20 mouse cellular contexts compared by ENCODE assay signal in genomic region chr4:62557436-62557835, GRCm38 (mm10). TPM values are rescaled to one million over a fixed set of nuclear protein-coding genes. Genes with fewer than 3 reads are reported as not detected.
A peak's percentile ranks its signal among the peaks of the same experiment; 100 is the strongest.
DNase-seq lines count a peak whose midpoint lies in the region; ATAC-seq and TF ChIP-seq lines count a peak whose summit lies in the region.
"Had no signal": no experiment of that assay in that cellular context is flagged by ENCODE, and none has a peak within 500 bp of the region (broad histone marks: within the 10 kb centered on the region; RNA-seq: fewer than 3 reads in every experiment).

No protein-coding gene starts in this region.

- 49% methylated on average over 3 of the region's 3 CpGs for WGBS in heart, embryonic 12.5 days
- 41% methylated on average over 3 of the region's 3 CpGs for whole genome bisulfite sequencing in lung, postnatal 0 days
- WGBS in lung, adult 2 months = 39% methylated on average over 3 of the region's 3 CpGs

- TF ChIP-seq EP300 in lung, postnatal 0 days (IDR thresholded peaks at IDR 0.05) = no peak

- no peaks in the 10 kb centered on the region for H3K9me3 ChIP-seq in heart, embryonic 12.5 days (replicated peaks)
- H3K9me3 ChIP-seq in lung, postnatal 0 days (ENCODE audit: low read length) = no peaks in the 10 kb centered on the region
- H3K9me3 ChIP-seq: hindbrain, embryonic 12.5 days had no signal

- peak overlapping the region; percentile 68 for H3K27ac ChIP-seq in heart, embryonic 12.5 days (ENCODE audit: poor library complexity, severe bottlenecking)
- no peak overlapping the region for H3K27ac ChIP-seq in lung, postnatal 0 days (ENCODE audit: low read length)
- H3K27ac ChIP-seq: hindbrain, embryonic 12.5 days had no signal

- no peaks in the 10 kb centered on the region for H3K36me3 ChIP-seq in heart, embryonic 12.5 days
- H3K36me3 ChIP-seq in lung, postnatal 0 days (ENCODE audit: insufficient read depth, low read length) = no peaks in the 10 kb centered on the region
- H3K36me3 ChIP-seq: hindbrain, embryonic 12.5 days had no signal

- ATAC-seq in heart, embryonic 12.5 days (ENCODE audit: insufficient number of reproducible peaks, low FRiP score) = no peak
- ATAC-seq in lung, postnatal 0 days = no peak
- ATAC-seq: inflammation-experienced regulatory T-cells, adult 6 months; midbrain, embryonic 16.5 days had no signal

- TF ChIP-seq POLR2A in lung, adult 2 months (IDR thresholded peaks at IDR 0.05; ENCODE audit: borderline replicate concordance, extremely low read depth, low read depth, low read length) = no peak

- peaks cover 23% of the 10 kb centered on the region for H3K4me1 ChIP-seq in heart, embryonic 12.5 days (replicated peaks)
- H3K4me1 ChIP-seq in lung, postnatal 0 days (ENCODE audit: insufficient read depth, low read depth, low read length) = no peaks in the 10 kb centered on the region
- H3K4me1 ChIP-seq in lung, adult 2 months (ENCODE audit: control insufficient read depth, insufficient read depth, low read length) = 0 out of 2 replicates have a peak, but pooled peaks cover 3% of the 10 kb centered on the region

- peaks cover 33% of the 10 kb centered on the region for H3K27me3 ChIP-seq in heart, embryonic 12.5 days (replicated peaks)
- H3K27me3 ChIP-seq in lung, postnatal 0 days (replicated peaks; ENCODE audit: insufficient read depth, low read length) = no peaks in the 10 kb centered on the region
- H3K27me3 ChIP-seq: hindbrain, embryonic 12.5 days had no signal

- H3K9ac ChIP-seq in heart, embryonic 12.5 days = no peak overlapping the region
- H3K9ac ChIP-seq in lung, postnatal 0 days (replicated peaks; ENCODE audit: low read depth) = no peak overlapping the region
- H3K9ac ChIP-seq: hindbrain, embryonic 12.5 days had no signal

- TF ChIP-seq CTCF in lung, postnatal 0 days (IDR thresholded peaks at IDR 0.05) = no peak
- TF ChIP-seq CTCF in lung, adult 2 months (IDR thresholded peaks at IDR 0.05; ENCODE audit: insufficient read depth, low read length) = no peak

- H3K4me2 ChIP-seq in heart, embryonic 12.5 days = no peak overlapping the region
- no peak overlapping the region for H3K4me2 ChIP-seq in lung, postnatal 0 days (replicated peaks; ENCODE audit: low read depth, low read length)
- H3K4me2 ChIP-seq: hindbrain, embryonic 12.5 days; liver, embryonic 11.5 days had no signal

- DNase-seq in heart, adult 9 months (ENCODE audit: low spot score in 2 of 2) = no peak
- peak; percentile 45 for DNase-seq in lung, postnatal 0 days (ENCODE audit: low spot score)
- no peak for DNase-seq in lung, adult 2 months
- peak; percentile 24 for DNase-seq in adipocyte (ENCODE audit: low spot score)
- DNase-seq in telencephalon, adult 2 months (ENCODE audit: low read depth, low spot score) = peak; percentile 43
- DNase-seq in cerebellum, adult 18-20 months = no peak
- DNase-seq: cerebellum, adult 9-10 months; gastrocnemius, postnatal 25 days; kidney, adult 8-10 months; kidney, postnatal 25 days; lung, adult 18-20 months; lung, postnatal 36 days; right cerebral cortex, postnatal 4 days; thymus, postnatal 36 days had no signal

- H3K4me3 ChIP-seq in heart, embryonic 12.5 days = no peak overlapping the region
- H3K4me3 ChIP-seq in lung, postnatal 0 days (ENCODE audit: low read depth, low read length) = no peak overlapping the region
- H3K4me3 ChIP-seq in lung, adult 2 months (replicated peaks; ENCODE audit: extremely low read depth, low read depth, low read length) = no peak overlapping the region
- H3K4me3 ChIP-seq: erythroblast, embryonic 14.5 days; hindbrain, embryonic 12.5 days had no signal

RNA-seq across cellular contexts. Expression of gene Rgs3, which starts 2.2 kb away (rescaled TPM):
- 60.5 and 73.7 TPM in 2 replicates for polyA plus RNA-seq in heart, embryonic 12.5 days (2016; fragmentation: Nextera tagmentation; extraction: Ambion mirVana)
- 63.7 and 69.0 TPM in 2 replicates for polyA plus RNA-seq in lung, postnatal 0 days (2015; fragmentation: Nextera tagmentation; extraction: Ambion mirVana)
- 97.1 and 104 TPM in 2 replicates for polyA plus RNA-seq in lung, adult 2 months (2012; rRNA removed)

RNA-seq across cellular contexts. Expression of gene 4933430I17Rik, which starts 32.3 kb away (rescaled TPM):
- 0.31 and 0.43 TPM in 2 replicates for polyA plus RNA-seq in heart, embryonic 12.5 days (2016; fragmentation: Nextera tagmentation; extraction: Ambion mirVana)
- polyA plus RNA-seq in lung, postnatal 0 days (2015; fragmentation: Nextera tagmentation; extraction: Ambion mirVana) = 0.12 and 0.21 TPM in 2 replicates
- polyA plus RNA-seq in lung, adult 2 months (2012; rRNA removed) = 0.08 and 0.15 TPM in 2 replicates
- polyA plus RNA-seq: erythroblast, embryonic 14.5 days had no signal

RNA-seq across cellular contexts. Expression of gene Pole3, which starts 32.6 kb away (rescaled TPM):
- polyA plus RNA-seq in heart, embryonic 12.5 days (2016; fragmentation: Nextera tagmentation; extraction: Ambion mirVana) = 53.6 and 59.9 TPM in 2 replicates
- polyA plus RNA-seq in lung, postnatal 0 days (2015; fragmentation: Nextera tagmentation; extraction: Ambion mirVana) = 32.8 and 35.6 TPM in 2 replicates
- polyA plus RNA-seq in lung, adult 2 months (2012; rRNA removed) = 8.9 and 16.1 TPM in 2 replicates

RNA-seq across cellular contexts. Expression of gene Alad, which starts 37.7 kb away (rescaled TPM):
- 74.3 and 80.0 TPM in 2 replicates for polyA plus RNA-seq in heart, embryonic 12.5 days (2016; fragmentation: Nextera tagmentation; extraction: Ambion mirVana)
- 110 and 111 TPM in 2 replicates for polyA plus RNA-seq in lung, postnatal 0 days (2015; fragmentation: Nextera tagmentation; extraction: Ambion mirVana)
- polyA plus RNA-seq in lung, adult 2 months (2012; rRNA removed) = 139 and 141 TPM in 2 replicates

RNA-seq across cellular contexts. Expression of gene Hdhd3, which starts 54.2 kb away (rescaled TPM):
- 7.0 and 8.0 TPM in 2 replicates for polyA plus RNA-seq in heart, embryonic 12.5 days (2016; fragmentation: Nextera tagmentation; extraction: Ambion mirVana)
- 15.0 and 18.3 TPM in 2 replicates for polyA plus RNA-seq in lung, postnatal 0 days (2015; fragmentation: Nextera tagmentation; extraction: Ambion mirVana)
- 10.0 and 14.1 TPM in 2 replicates for polyA plus RNA-seq in lung, adult 2 months (2012; rRNA removed)

Comparison
In these comparisons a context has a peak if more than half of its experiments do, and no peak if none do; other contexts are left out.
1. DNase-seq: peak in lung, postnatal 0 days (single experiment), adipocyte (single experiment) and telencephalon, adult 2 months (single experiment); none in heart, adult 9 months (0 of 2), lung, adult 2 months (single experiment) and cerebellum, adult 18-20 months (0 of 2).